Mouse (Mus musculus): ENCODE data around the gene Mlxip. TPM values are rescaled to one million over a fixed set of nuclear protein-coding genes. Genes with fewer than 3 reads are reported as not detected.

Mlxip gene
- 10 to 100 TPM; 15.4 to 20.6 TPM for total RNA-seq (2021)
- long read RNA-seq, partial matches to known transcripts, result 4 of 9 reads
- long read RNA-seq, other reads (novel, unspliced or antisense), result 5 of 9 reads

DNA sequence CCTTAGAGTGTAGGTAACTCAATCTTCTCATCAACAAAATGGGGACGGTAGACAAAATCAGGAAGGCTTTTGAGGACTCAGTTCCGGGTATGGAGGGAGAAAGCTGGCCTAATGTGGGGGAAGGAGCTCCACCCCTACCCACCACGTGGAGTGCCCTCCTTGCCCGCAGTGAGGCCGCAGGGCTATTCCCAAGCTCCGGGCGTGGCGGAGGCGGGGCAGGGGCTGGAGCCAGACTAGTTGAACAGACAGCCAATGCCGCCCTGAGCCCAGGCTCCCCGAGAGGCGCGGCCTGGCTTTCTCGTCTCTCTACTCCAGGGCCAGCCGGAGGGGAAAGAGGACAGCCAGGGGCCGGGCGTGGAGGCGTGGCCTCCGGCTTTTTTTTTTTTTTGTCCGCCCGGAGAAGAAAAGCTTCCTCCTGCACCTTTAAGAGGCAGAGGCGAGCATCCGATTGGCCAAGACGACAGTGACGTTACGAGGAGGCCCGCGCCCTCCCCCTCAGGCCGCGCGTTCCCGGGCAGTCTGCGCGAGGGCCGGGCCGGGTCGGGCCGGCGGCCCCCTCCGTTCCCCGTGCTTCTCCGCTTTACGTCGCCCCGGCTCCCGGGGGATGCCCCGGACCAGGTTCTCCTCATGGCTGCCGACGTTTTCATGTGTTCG is at the start of gene Mlxip:
Gene Mlxip, plus strand, starts transcription at position 496 of the 654 bp plus-strand sequence.
- DNase-seq (ENCODE audit: low spot score in 2 of 2), result peak; percentile 85 to 92

DNA sequence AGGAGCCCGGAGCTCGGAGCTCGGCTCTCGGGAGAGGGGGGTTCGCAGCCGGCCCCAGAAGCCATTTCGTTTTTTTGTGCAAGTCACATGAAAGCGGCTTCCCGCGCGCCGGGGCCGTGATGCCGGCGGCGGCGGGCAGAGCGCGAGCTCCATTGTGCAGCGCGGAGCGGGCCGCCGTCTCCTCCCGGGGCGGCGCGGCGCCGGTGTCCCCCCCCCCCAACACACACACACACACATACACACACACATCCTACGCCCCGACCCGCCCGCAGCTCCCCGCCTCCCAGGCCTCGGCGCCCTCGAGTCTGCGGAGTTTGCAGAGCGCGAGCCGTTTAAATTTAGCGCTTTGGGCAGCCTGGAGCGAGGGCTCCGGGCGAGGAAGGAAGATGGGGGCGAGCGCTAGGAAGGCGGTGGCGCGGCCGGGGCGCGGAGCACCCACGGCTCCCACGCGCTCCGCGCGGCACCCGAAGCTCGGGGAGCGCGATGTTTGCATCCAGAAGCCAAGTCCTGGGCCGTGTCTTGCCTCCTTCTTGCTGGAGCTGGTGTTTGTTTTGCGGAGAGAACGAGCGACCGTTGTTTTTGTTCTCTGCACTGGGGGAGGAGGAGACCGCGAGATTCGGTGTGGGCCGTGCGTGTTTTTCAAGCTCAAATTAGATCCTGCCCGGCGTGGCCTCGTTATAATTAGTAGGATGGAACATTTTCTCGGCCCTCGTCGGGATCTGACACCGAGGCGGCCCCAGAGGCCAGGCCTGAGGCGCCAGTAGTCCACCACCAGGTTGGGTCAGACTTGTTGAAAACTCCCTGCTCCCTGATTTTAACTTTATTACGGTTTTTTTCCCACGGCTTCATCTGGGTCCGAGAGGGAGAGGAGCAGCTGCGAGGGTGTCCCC is 49.4 kb upstream of the Mlxip start:
- peak; percentile 19 to 67 for DNase-seq (ENCODE audit: low spot score in 2 of 2)

DNA sequence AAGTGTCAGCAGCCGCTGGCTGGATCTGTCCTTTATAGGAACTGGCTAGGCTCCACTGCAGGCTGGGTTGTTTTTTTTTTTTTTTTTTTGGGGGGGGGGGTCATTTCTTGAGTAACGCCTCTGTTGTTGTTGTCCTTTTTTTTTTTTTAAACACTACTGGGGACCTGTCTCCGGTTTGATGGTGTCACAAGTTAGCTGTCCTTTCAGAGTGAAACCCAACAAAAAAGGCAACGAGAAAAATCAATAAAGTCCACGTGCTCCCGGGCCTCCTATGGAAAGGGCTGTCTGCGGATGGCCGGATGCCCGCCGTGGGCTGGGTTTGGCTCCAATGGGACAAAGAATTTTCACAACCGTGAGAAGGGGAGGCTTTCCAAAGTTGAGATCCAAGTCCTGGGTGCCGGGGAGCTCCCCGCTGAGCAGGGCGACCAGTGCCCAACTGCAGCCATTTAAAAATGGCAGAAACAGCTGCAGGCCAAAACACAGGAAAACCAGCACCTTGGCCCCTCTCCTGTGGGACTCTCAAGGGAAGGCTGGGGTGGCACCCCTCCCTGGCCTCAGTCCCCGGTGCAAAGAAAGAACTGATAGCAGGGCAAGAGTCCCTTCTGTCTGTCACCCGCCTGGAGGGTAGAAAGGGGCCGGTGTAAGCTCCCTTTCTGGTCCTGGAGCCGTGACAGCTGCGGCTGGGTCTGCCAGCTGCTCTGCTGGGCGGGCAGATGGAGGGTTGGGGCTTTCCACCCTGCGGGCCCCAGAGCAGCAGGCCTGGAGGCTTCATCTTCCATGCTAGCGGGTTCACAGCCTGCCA is 48.5 kb upstream of the Mlxip start:
- DNase-seq (ENCODE audit: low spot score in 2 of 2), result peak; percentile 39 to 63

DNA sequence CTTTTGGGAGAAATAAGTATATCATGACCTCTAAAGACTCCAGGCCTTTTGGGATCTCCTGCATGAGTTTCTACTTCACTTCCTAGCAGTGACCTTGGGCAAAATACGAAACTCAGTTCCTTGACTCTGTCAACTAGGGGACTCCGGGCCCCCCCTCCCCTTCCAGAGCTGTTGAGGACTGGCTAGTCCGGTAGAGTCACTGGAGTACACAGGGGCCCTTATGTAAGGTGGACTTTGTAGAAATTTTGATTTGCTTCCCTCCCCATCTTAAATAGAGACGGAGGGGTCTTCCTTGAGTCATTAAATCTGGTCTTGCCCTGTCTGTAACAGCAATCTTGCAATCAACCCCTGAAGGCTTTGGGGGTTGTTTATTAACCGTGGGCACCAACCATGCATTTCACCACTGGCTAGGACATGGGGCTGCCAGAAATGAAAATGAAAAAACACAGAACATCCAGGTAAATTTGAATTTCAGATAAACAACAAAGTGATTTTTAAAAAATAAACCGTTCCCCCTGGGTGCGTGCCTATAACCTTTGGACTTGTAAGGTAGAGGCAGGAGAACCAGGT is 47.8 kb upstream of the Mlxip start:
- no peak for DNase-seq (ENCODE audit: low spot score in 2 of 2)

DNA sequence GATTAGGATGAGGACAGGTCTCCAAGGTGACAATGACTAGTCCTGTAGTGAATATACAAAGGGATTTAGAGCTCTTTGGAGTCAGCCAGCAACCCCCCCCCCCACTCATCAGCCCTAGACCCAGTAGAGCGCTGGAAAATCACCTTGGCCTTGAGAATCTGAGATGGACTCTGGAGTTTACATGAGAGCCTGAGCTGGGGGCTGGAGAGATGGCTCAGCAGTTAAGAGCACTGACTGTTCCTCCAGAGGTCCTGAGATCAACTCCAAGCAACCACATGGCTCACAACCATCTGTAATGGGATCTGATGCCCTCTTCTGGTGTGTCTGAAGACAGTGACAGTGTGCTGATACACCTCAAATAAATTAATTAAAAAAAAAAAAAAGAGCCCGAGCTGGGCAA is 46.6 kb upstream of the Mlxip start:
- no peak for DNase-seq (ENCODE audit: low spot score in 2 of 2)

DNA sequence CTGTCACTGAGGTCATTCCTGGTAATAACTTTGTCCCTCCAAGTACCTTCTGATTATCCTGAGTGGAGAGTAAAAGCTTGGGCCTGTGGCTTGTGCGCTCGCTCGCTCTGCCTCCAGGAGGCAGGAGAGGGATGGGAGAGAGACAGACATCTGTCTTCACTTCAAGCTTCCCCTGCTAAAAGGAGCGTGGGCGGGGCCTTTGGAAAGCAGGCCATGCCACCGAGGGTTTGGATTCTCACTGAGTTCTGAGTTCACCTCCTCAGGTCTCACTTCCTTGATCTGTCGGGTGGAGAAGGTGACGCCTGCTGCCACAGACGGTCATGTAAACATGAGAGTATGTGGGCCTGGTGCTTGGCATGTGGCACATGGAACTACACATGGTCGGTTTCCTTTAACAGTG is 44.2 kb upstream of the Mlxip start:
- DNase-seq (ENCODE audit: low spot score in 2 of 2), result peak; percentile 36 to 67

DNA sequence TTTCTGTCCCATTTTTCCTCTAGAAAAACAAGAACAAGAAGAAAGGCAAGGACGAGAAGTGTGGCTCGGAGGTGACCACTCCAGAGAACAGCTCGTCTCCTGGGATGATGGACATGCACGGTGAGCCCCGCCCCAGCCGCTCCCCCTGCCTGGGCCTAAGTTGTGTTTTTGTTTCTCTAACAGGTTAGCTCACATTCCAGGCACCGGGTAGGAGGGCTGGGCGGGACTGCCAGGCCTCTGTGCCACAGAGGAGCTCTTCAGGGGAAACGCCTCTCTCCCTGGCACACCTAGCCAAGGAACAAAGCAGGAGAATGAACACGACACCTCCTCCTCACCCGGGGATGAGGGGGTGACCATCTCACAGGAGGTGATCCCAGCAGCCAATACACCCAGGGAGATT is 38.7 kb upstream of the Mlxip start:
- no peak for DNase-seq (ENCODE audit: low spot score in 2 of 2)

DNA sequence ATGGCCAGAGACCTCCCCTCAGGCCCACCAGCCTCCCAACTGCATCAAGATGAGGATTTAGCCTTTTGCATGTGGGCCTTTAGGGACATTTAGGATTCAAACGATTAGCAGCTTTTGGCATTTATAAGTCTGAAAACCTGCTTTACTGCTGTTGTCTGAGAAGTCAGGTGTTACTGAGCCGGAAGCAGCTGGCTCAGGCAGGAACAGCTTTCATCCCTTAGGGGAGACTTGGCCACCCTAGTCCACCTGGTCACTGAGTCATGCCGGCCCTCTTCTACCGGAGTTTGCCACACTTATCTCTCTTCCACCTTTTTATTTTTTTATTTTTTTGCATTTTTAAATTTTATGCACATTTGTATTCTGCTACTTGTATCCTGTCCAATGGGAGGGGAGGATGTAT is 37.3 kb upstream of the Mlxip start:
- DNase-seq (ENCODE audit: low spot score in 2 of 2), result no peak

DNA sequence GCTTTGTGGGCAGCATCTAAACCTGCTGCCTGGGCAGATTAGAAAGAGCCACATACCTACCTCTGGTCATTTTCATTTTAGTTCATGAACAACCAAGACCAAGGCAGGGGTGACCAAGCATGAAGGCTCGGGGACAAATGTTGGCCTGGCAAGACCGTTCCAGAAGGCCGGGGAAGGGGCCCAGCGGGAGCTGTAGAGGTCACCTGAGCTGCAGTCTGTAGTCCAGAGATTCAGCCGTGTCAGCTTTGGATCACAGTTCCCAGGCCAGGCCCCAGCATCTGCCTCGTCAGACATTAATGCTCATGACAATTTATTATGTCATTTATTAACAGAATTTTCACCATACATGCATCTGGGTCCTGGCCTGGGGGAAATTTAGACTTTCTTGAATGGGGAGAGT is 35.2 kb upstream of the Mlxip start:
- no peak for DNase-seq (ENCODE audit: low spot score in 2 of 2)

DNA sequence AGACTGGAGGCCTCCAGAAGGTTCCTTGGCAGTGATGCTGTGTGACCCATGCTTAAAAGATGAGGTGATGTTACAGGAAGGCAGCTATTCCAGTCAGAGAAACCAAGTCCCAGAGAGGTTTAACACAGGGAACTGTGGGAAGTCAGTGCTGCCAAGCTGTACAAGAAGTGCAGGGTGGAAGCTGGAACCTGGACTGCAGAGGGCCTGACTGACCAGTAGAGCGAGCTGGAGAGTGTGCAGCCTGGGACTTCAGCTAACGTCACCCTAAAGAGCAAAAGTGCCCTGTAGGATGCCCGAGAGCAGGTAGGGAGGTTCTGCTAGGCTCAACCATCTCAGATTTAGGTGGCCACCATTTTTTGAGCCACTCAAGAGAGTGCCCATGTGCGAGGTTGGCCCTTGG is 31.7 kb upstream of the Mlxip start:
- no peak for DNase-seq (ENCODE audit: low spot score in 2 of 2)

DNA sequence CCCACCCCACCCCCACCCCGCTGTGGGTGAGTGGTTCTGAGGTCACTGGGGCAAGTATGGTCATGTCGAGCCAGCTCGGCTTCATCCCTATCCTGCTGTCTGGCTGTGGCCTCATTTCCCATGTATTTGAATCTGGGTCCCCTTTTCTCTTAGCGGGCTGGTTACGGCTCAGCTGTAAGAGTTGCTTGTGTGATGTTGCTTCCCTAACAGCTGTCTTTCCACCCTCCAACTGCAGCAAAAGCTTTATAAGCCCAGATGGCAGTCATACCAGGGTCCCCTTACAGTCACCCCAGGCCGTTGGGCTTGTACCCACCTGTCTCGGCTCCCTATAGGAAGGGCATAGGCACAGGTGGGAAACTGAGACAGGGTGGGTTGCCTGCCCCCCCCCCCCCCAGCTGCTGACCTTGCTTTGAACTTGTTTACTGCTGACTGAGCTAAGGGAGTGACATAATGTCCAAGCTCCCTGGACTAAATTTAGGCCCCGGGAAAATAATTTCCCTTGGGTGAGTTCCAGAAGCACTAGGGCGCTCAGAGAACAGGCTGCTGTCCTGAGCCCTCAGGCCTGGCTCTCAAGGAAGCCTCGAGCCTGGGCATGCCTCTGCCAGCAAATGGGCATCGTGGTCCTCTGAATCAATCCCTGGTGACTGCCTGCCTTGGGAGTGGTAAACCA is 30.2 kb upstream of the Mlxip start:
- DNase-seq (ENCODE audit: low spot score in 2 of 2), result no peak

DNA sequence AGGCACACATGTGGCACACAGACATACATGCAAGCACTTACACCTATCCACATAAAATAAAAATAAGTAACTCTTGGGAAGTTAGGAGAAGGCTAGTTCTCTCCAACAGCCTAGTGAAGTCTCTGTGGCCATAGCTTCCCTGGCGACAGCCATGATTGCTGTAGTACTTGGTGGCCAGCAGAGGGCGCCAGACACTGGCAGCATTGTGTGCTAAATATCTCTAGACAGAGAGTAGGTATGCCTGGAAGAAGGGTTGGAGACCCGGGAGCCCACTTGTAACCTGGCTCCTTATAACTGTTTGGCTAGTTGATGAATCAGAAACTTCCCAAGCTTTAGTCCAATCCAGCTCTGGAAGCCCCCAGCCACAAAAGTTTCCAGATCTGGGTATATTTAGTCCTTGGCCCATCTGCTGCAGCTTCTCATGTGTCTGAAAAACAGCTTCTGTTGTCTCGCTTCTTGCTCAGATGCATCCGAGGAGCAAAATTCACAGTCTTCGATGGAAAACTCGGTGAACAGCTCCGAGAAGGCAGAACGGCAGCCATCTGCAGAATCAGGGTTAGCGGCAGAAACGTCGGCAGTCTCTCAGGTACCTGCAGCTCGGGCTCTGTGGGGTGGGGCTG is 25.6 kb upstream of the Mlxip start:
- peak; percentile 42 to 70 for DNase-seq (ENCODE audit: low spot score in 2 of 2)

DNA sequence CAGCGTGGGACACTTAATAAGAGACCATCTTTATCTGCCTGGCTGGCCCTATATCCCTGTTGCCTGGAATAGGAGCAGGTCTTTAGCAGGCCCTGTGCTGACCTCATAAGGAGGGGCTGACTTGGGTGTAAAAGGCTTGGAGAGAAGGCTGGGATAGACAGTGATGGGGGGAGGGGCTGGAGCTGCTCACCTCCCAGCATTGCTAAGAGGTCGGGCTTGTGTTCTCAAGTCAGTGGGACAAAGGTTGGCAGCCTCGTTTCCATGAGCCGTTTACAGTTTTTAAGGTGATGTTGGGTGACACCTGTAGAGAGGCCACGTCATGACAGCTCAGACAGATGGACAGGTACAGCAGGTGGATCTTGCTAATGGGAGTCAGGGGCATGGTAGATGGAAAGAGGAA is 24.5 kb upstream of the Mlxip start:
- no peak for DNase-seq (ENCODE audit: low spot score in 2 of 2)

DNA sequence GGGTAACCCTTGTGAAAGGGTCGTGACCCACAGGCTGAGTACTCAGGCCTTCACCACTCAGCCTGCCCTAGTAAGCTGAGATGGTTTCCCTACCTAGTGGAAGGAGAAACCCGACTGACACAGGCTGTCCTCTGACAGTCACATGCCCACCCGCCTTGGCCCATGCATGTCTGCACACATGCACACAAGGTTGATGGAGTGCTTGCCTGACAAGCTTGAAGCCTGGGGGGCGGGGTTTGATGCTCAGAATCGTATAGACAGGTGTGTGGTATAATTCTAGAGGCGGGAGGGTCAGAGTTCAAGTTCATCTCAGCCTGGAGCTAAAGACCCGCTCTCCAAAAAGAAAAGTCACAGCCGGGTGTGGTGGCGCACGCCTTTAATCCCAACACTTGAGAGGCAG is 19.3 kb upstream of the Mlxip start:
- DNase-seq (ENCODE audit: low spot score in 2 of 2), result no peak

DNA sequence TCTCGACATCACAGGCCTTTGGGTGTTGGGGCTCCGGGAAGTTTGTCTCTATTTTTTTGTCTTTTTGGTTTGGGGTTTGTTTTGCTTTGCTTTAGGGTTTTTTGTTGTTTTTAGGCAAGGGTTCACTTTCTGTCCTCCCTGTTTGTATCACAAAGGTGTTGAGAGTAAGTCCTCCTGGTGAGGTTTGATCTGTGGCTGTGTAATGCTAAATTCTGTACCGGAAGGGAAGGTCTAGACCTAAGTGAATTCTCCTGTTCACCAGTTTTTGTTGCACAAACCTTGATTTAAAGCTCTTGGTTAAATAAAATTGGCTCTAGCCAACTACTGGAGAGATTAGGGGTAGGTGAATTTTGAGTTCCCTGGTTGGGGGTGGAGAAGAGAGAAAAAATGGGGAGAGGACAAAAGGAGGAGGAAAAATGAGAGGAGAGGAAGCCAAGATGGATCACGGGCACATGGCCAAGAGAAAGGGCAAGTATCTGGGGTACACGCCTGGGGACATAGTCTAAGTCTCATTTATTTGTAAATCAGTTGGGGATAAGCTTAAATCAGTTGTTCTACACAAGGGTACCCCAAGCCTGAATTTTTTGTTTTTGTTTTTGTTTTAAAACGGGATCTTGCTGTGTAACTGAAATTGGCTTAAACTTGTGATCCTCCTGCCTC is 18.7 kb upstream of the Mlxip start:
- DNase-seq (ENCODE audit: low spot score in 2 of 2), result no peak

DNA sequence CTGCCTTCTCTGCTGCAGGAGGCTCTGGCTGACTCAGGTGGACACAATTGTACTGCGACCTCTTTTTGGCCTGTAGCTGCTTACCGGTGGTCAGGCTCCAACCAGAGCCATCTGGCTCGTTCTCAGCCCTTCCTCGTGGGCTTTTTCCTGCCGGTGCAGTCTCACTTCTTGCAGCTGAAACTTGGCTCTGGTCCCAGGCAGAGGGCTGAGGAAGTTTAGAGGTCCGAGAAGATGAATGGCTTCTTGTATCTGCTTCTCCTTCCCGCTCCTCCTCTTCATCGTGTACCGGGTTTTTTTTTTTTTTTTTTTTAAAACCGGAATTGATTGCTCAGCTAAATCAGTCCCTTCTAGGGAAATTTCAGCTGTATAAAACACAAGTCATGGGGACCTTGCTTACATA is 18.0 kb upstream of the Mlxip start:
- DNase-seq (ENCODE audit: low spot score in 2 of 2), result peak in 1 of 2 experiments; percentile 44

DNA sequence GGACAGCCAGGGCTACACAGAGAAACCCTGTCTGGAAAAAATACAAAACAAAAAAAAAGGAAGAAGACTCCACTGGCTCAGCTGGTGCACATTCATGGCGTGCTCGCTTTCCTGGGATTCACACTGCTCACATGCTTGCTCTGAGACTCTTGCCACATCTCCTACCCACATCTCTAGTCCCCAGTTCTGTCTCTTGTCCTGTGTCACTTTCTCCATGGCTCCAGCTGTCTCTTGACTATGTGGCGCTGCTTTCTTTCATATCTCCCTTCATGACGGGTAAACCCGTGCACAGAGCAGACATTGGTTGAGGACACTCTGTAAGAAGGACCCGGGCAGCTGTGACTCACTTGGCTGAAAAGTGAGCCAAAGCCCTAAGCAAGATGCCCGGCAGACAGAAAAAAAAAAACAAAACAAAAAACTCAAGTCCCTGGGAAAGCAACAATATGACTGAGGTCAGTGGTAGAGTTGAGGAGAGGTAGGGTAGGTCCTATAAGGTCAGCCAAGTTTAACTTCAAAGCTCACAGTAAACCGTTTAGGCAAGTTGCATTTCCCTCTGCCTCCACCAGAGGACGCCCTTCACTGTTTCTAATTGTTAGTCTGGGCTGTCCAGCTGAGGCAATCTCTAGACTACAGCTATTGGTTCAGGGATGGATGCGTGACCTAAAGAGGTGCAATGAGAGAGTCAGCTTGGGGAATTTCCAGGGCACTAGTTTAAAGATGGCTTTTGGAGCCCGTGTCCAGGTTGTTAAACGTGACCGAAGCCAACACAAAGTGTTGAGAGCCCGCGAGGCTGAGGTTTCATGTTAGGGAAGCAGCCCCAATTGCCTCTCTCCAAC is 17.3 kb upstream of the Mlxip start:
- DNase-seq (ENCODE audit: low spot score in 2 of 2), result peak; percentile 59 to 84

DNA sequence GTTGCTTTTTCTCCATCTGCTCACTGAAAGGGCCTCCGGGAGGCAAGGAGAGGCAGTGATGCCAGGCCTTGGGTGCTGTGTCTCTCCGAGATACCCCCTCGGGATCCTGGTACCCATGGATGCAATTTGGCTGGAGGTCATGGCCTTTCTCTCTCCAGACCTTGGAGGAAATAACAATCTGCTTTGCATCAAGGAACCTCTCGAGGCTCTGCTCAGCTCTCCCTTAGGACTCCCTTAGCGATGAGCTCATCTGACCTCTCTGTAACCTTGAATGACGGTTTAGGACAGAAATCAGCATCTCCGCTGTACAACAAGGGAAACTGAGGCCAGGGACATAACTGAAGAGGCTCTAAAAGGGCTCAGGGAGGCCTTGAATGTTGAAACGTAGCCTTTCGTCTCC is 15.9 kb upstream of the Mlxip start:
- DNase-seq (ENCODE audit: low spot score in 2 of 2), result no peak

DNA sequence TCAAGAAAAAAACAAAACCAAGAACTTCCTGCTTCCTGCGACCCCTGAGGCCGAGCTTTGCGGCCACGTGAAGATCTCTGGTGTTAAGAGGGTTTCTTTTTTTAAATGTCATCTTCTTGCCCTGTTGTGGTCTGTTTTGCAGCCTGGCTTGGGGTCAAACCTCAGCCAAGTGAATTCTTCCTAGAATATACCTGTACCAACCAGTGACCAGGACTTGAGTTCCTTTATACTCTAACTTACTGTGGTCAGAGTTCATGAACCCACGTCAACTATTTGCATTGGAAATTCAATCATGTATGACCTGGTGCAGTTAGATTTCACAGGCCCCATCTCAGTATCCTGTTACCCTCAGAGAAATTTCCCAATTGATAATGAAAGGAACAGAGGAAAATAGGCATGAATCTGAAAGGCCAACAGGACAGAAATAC is 15.1 kb upstream of the Mlxip start:
- no peak for DNase-seq (ENCODE audit: low spot score in 2 of 2)

All from layer of hippocampus, adult 18-20 months (tissue).